Mouse (Mus musculus) lung, adult 2 months (tissue): ENCODE results near the gene Spa17.

Experiments
- CTCF ChIP-seq: fragments of 200-500 bp; IDR thresholded peaks from 2 replicates; pipeline ENCODE4 v1.5.1; 2011; ENCODE audit warnings: mild to moderate bottlenecking, low read length, control low read depth; ENCODE audit not compliant: insufficient read depth
- POLR2A ChIP-seq: fragments of 200-500 bp; IDR thresholded peaks from 2 replicates; pipeline ENCODE4 v1.6.1; 2011; ENCODE audit warnings: low read depth, mild to moderate bottlenecking, control low read depth, low read length, borderline replicate concordance; ENCODE audit errors: extremely low read depth

DNA sequence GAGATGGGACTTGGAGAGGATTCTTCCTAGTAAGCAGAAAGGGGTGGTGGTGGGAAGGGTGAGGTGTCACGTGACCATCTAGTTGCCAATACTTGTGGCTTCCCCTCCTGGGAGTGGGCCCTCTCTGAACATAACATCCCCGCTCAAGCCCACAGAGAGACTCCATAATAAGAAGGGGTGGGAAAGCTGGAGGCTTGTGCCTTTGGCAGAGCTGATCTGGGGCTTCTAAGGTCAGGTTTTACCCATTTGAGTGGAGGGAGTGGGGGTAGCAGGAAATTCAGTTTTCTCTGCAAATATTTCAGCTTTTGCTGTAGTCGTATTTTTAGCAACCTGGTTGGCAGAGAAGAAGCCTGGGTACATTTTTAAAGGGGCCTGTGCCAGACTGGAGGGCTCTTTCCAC, 57.2 kb downstream of the Spa17 start:
- no peak for TF ChIP-seq CTCF
- TF ChIP-seq POLR2A = no peak
